Mouse (Mus musculus): ENCODE data around the gene Reg4.

The Reg4 gene

GRCm38 (mm10) chr3:98221856-98222255 lies at the start of gene Reg4:
TSS of gene Reg4 (plus strand) at chr3:98222156.
- DNase-seq (ENCODE audit: low spot score), result no peak

GRCm38 (mm10) chr3:98178340-98178739 lies 43.6 kb upstream of the Reg4 start:
- no peak for DNase-seq (ENCODE audit: low spot score)

GRCm38 (mm10) chr3:98180805-98181204 lies 41.2 kb upstream of the Reg4 start:
- peak; percentile 68 for DNase-seq (ENCODE audit: low spot score)

GRCm38 (mm10) chr3:98185163-98185714 lies 36.7 kb upstream of the Reg4 start:
- no peak for DNase-seq (ENCODE audit: low spot score)

- no peak for DNase-seq (ENCODE audit: low spot score)
Observed at GRCm38 (mm10) chr3:98187777-98188176, 34.2 kb upstream of the Reg4 start.

GRCm38 (mm10) chr3:98197711-98198532 lies 24.0 kb upstream of the Reg4 start:
- peak; percentile 39 for DNase-seq (ENCODE audit: low spot score)

- DNase-seq (ENCODE audit: low spot score), result peak; percentile 64
Observed at GRCm38 (mm10) chr3:98199747-98200146, 22.2 kb upstream of the Reg4 start.

GRCm38 (mm10) chr3:98203282-98203681 lies 18.7 kb upstream of the Reg4 start:
- no peak for DNase-seq (ENCODE audit: low spot score)

- DNase-seq (ENCODE audit: low spot score), result no peak
Observed at GRCm38 (mm10) chr3:98206977-98207376, 15.0 kb upstream of the Reg4 start.

- no peak for DNase-seq (ENCODE audit: low spot score)
Observed at GRCm38 (mm10) chr3:98209161-98209560, 12.8 kb upstream of the Reg4 start.

- no peak for DNase-seq (ENCODE audit: low spot score)
Observed at GRCm38 (mm10) chr3:98210860-98211259, 11.1 kb upstream of the Reg4 start.

GRCm38 (mm10) chr3:98211301-98212081 lies 10.5 kb upstream of the Reg4 start:
- no peak for DNase-seq (ENCODE audit: low spot score)

GRCm38 (mm10) chr3:98216296-98216695 lies 5.7 kb upstream of the Reg4 start:
- no peak for DNase-seq (ENCODE audit: low spot score)

GRCm38 (mm10) chr3:98223263-98223662 lies 1.3 kb downstream of the Reg4 start:
- DNase-seq (ENCODE audit: low spot score), result no peak

- peak; percentile 81 for DNase-seq (ENCODE audit: low spot score)
Observed at GRCm38 (mm10) chr3:98223783-98224580, 2.0 kb downstream of the Reg4 start.

GRCm38 (mm10) chr3:98224975-98225374 lies 3.0 kb downstream of the Reg4 start:
- no peak for DNase-seq (ENCODE audit: low spot score)

GRCm38 (mm10) chr3:98225746-98226145 lies 3.8 kb downstream of the Reg4 start:
- no peak for DNase-seq (ENCODE audit: low spot score)

- DNase-seq (ENCODE audit: low spot score), result peak; percentile 86
Observed at GRCm38 (mm10) chr3:98226988-98227610, 5.1 kb downstream of the Reg4 start.

GRCm38 (mm10) chr3:98227763-98228162 lies 5.8 kb downstream of the Reg4 start:
- DNase-seq (ENCODE audit: low spot score), result no peak

GRCm38 (mm10) chr3:98229943-98230342 lies 8.0 kb downstream of the Reg4 start:
- DNase-seq (ENCODE audit: low spot score), result no peak

- DNase-seq (ENCODE audit: low spot score), result no peak
Observed at GRCm38 (mm10) chr3:98233504-98233903, 11.5 kb downstream of the Reg4 start.

GRCm38 (mm10) chr3:98236266-98236665 lies 14.3 kb downstream of the Reg4 start:
- no peak for DNase-seq (ENCODE audit: low spot score)
